ENCODE assay signal across 17 mouse cellular contexts in the genomic region with DNA sequence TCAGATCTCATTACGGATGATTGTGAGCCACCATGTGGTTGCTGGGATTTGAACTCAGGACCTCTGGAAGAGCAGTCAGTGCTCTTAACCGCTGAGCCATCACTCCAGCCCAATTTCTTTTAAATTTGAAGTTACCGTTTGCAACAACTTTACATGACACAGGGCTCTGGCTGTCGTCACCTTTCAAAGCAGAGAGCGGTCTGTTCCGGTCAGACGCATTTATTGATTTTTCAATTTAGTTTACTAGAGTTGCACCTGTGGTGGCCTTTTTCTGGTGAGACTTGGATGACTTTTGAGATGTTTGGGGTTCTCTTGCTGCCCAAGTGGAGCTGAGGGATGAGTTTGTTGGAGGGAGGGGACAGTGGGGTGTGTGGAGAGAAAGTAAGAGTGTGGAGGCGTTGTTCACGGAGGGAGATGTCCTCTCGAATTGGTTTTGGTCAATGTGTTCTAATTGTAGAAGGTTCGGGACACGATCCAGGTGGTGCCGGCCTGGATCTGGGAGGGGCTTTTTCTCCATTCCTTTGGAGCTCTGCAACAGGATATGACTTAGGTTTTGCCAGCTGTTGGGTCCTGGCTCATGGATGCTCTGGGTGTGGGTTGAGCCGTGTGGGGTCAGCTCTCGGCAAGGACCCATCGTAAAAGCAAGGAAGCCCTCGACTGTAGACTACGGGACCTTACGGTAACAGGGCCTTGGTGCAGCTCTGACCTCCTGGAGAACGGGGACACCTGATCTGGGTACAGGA. TPM values are rescaled to one million over a fixed set of nuclear protein-coding genes. Genes with fewer than 3 reads are reported as not detected.
DNase-seq lines count a peak whose midpoint lies in the region; ATAC-seq and TF ChIP-seq lines count a peak whose summit lies in the region.
"Had no signal": no experiment of that assay in that cellular context is flagged by ENCODE, and none has a peak within 500 bp of the region (broad histone marks: within the 10 kb centered on the region; RNA-seq: fewer than 3 reads in every experiment).

No protein-coding gene starts in this region.

- H3K36me3 ChIP-seq in hindbrain, postnatal 0 days (ENCODE audit: insufficient read depth, low read length) = no peaks in the 10 kb centered on the region
- no peaks in the 10 kb centered on the region for H3K36me3 ChIP-seq in hindbrain, embryonic 16.5 days (ENCODE audit: control insufficient read depth, insufficient read depth, low read length)
- no peaks in the 10 kb centered on the region for H3K36me3 ChIP-seq in intestine, embryonic 14.5 days (ENCODE audit: control insufficient read depth, insufficient read depth, low read length)
- no peaks in the 10 kb centered on the region for H3K36me3 ChIP-seq in intestine, embryonic 16.5 days (ENCODE audit: control insufficient read depth, insufficient read depth, low read length)
- H3K36me3 ChIP-seq: embryonic facial prominence, embryonic 13.5 days; forebrain, embryonic 12.5 days; heart, embryonic 12.5 days; hindbrain, embryonic 10.5 days had no signal

- DNase-seq in hindbrain, postnatal 0 days (ENCODE audit: low spot score) = no peak
- no peak for DNase-seq in intestine, embryonic 14.5 days (ENCODE audit: low spot score)
- DNase-seq in urinary bladder, postnatal 10 days (ENCODE audit: low spot score) = no peak
- DNase-seq in MN1 (ENCODE audit: low spot score) = no peak
- DNase-seq: cerebellum, adult 18-20 months; cerebellum, adult 9-11 months; cerebellum, postnatal 36 days; gastrocnemius, postnatal 14 days had no signal

- WGBS in hindbrain, postnatal 0 days = 94% methylated on average over 20 of the region's 20 CpGs
- 90% methylated on average over 20 of the region's 20 CpGs for WGBS in hindbrain, embryonic 16.5 days
- 83% methylated on average over 20 of the region's 20 CpGs for WGBS in intestine, embryonic 14.5 days
- 75% methylated on average over 20 of the region's 20 CpGs for WGBS in intestine, embryonic 16.5 days

- H3K9me3 ChIP-seq in hindbrain, postnatal 0 days (ENCODE audit: low read length) = no peaks in the 10 kb centered on the region
- H3K9me3 ChIP-seq in hindbrain, embryonic 16.5 days (ENCODE audit: control insufficient read depth, low read length) = no peaks in the 10 kb centered on the region
- no peaks in the 10 kb centered on the region for H3K9me3 ChIP-seq in intestine, embryonic 14.5 days (ENCODE audit: control insufficient read depth, low read length)
- H3K9me3 ChIP-seq in intestine, embryonic 16.5 days (ENCODE audit: control insufficient read depth, low read length) = no peaks in the 10 kb centered on the region
- H3K9me3 ChIP-seq: embryonic facial prominence, embryonic 13.5 days; forebrain, embryonic 12.5 days; G1E; heart, embryonic 12.5 days; hindbrain, embryonic 10.5 days had no signal

- no peak overlapping the region for H3K9ac ChIP-seq in hindbrain, postnatal 0 days (replicated peaks; ENCODE audit: low read length)
- H3K9ac ChIP-seq in hindbrain, embryonic 16.5 days (ENCODE audit: low read depth, low read length) = no peak overlapping the region
- no peak overlapping the region for H3K9ac ChIP-seq in intestine, embryonic 14.5 days (ENCODE audit: low read length)
- 0 out of 2 replicates have a peak overlapping the region, but pooled peaks have one; percentile 31 for H3K9ac ChIP-seq in intestine, embryonic 16.5 days (ENCODE audit: low read depth, low read length)
- H3K9ac ChIP-seq: embryonic facial prominence, embryonic 13.5 days; forebrain, embryonic 12.5 days; heart, embryonic 12.5 days; hindbrain, embryonic 14.5 days had no signal

- H3K4me2 ChIP-seq in hindbrain, postnatal 0 days (ENCODE audit: low read depth, low read length) = no peak overlapping the region
- no peak overlapping the region for H3K4me2 ChIP-seq in hindbrain, embryonic 16.5 days (ENCODE audit: low read length)
- no peak overlapping the region for H3K4me2 ChIP-seq in intestine, embryonic 14.5 days (ENCODE audit: low read length)
- peak overlapping the region; percentile 38 for H3K4me2 ChIP-seq in intestine, embryonic 16.5 days (ENCODE audit: low read depth, low read length)
- H3K4me2 ChIP-seq: embryonic facial prominence, embryonic 13.5 days; forebrain, embryonic 12.5 days; heart, embryonic 12.5 days; hindbrain, embryonic 14.5 days had no signal

- H3K4me3 ChIP-seq in hindbrain, postnatal 0 days (ENCODE audit: low read length) = no peak overlapping the region
- H3K4me3 ChIP-seq in hindbrain, embryonic 16.5 days (ENCODE audit: low read length) = no peak overlapping the region
- no peak overlapping the region for H3K4me3 ChIP-seq in intestine, embryonic 14.5 days (ENCODE audit: low read depth, low read length)
- H3K4me3 ChIP-seq in intestine, embryonic 16.5 days (ENCODE audit: low read length) = peak overlapping the region; percentile 24
- H3K4me3 ChIP-seq: embryonic facial prominence, embryonic 13.5 days; forebrain, embryonic 12.5 days; heart, embryonic 12.5 days; hindbrain, embryonic 10.5 days had no signal

- ATAC-seq in hindbrain, postnatal 0 days = 0 out of 2 replicates have a peak, but pooled peaks have one; percentile 13
- ATAC-seq in hindbrain, embryonic 16.5 days = no peak
- ATAC-seq in intestine, embryonic 14.5 days (replicated peaks; ENCODE audit: low FRiP score, low TSS enrichment, low read depth) = 0 out of 2 replicates have a peak, but pooled peaks have one; percentile 20
- ATAC-seq in intestine, embryonic 16.5 days = no peak
- ATAC-seq: forebrain, embryonic 16.5 days had no signal

- no peaks in the 10 kb centered on the region for H3K27me3 ChIP-seq in hindbrain, postnatal 0 days (ENCODE audit: insufficient read depth, low read length)
- H3K27me3 ChIP-seq in hindbrain, embryonic 16.5 days (replicated peaks; ENCODE audit: control insufficient read depth, insufficient read depth, low read length) = no peaks in the 10 kb centered on the region
- H3K27me3 ChIP-seq in intestine, embryonic 14.5 days (replicated peaks; ENCODE audit: control insufficient read depth, insufficient read depth, low read length) = no peaks in the 10 kb centered on the region
- no peaks in the 10 kb centered on the region for H3K27me3 ChIP-seq in intestine, embryonic 16.5 days (replicated peaks; ENCODE audit: control insufficient read depth, insufficient read depth, low read length)
- H3K27me3 ChIP-seq: embryonic facial prominence, embryonic 13.5 days; forebrain, embryonic 12.5 days; heart, embryonic 12.5 days had no signal

- no peak for TF ChIP-seq CTCF in hindbrain, postnatal 0 days (IDR thresholded peaks at IDR 0.05; ENCODE audit: low read depth)

- H3K27ac ChIP-seq in hindbrain, postnatal 0 days = no peak overlapping the region
- H3K27ac ChIP-seq in hindbrain, embryonic 16.5 days (ENCODE audit: low read depth, low read length) = no peak overlapping the region
- H3K27ac ChIP-seq in intestine, embryonic 14.5 days (ENCODE audit: low read depth) = no peak overlapping the region
- peak overlapping the region; percentile 38 for H3K27ac ChIP-seq in intestine, embryonic 16.5 days (ENCODE audit: low read length)
- H3K27ac ChIP-seq: embryonic facial prominence, embryonic 13.5 days; forebrain, embryonic 12.5 days; hindbrain, embryonic 14.5 days had no signal

- H3K4me1 ChIP-seq in hindbrain, postnatal 0 days (ENCODE audit: insufficient read depth, low read length) = peaks cover 6% of the 10 kb centered on the region; the same call in 1 of the 2 replicates
- H3K4me1 ChIP-seq in hindbrain, embryonic 16.5 days (ENCODE audit: control insufficient read depth, insufficient read depth, low read depth, low read length) = peaks cover 9% of the 10 kb centered on the region
- H3K4me1 ChIP-seq in intestine, embryonic 14.5 days (replicated peaks; ENCODE audit: control insufficient read depth, insufficient read depth, low read length) = peaks cover 20% of the 10 kb centered on the region
- H3K4me1 ChIP-seq in intestine, embryonic 16.5 days (ENCODE audit: control insufficient read depth, insufficient read depth, low read length) = peaks cover 64% of the 10 kb centered on the region

RNA-seq across cellular contexts. Expression of gene Gramd4, which starts 18.0 kb away (rescaled TPM):
- 36.2 and 40.9 TPM in 2 replicates for total RNA-seq in hindbrain, postnatal 0 days (2014; rRNA removed)
- 18.6 and 19.0 TPM in 2 replicates for polyA plus RNA-seq in hindbrain, postnatal 0 days (2015; fragmentation: Nextera tagmentation; extraction: Ambion mirVana)
- 18.4 and 30.4 TPM in 2 replicates for polyA plus RNA-seq in hindbrain, embryonic 16.5 days (2015; fragmentation: Nextera tagmentation; extraction: Ambion mirVana)
- polyA plus RNA-seq in intestine, embryonic 14.5 days (2014; fragmentation: Nextera tagmentation; extraction: Ambion mirVana) = 6.0 and 8.1 TPM in 2 replicates
- polyA plus RNA-seq in intestine, embryonic 16.5 days (2015; fragmentation: Nextera tagmentation; extraction: Ambion mirVana) = 9.1 and 9.5 TPM in 2 replicates

RNA-seq across cellular contexts. Expression of gene Celsr1, which starts 41.9 kb away (rescaled TPM):
- 16.4 and 19.4 TPM in 2 replicates for total RNA-seq in hindbrain, postnatal 0 days (2014; rRNA removed)
- polyA plus RNA-seq in hindbrain, postnatal 0 days (2015; fragmentation: Nextera tagmentation; extraction: Ambion mirVana) = 0.98 and 0.99 TPM in 2 replicates
- 0.76 and 1.2 TPM in 2 replicates for polyA plus RNA-seq in hindbrain, embryonic 16.5 days (2015; fragmentation: Nextera tagmentation; extraction: Ambion mirVana)
- polyA plus RNA-seq in intestine, embryonic 14.5 days (2014; fragmentation: Nextera tagmentation; extraction: Ambion mirVana) = 1.3 and 2.2 TPM in 2 replicates
- polyA plus RNA-seq in intestine, embryonic 16.5 days (2015; fragmentation: Nextera tagmentation; extraction: Ambion mirVana) = 0.51 and 0.70 TPM in 2 replicates

Comparison
In these comparisons a context has a peak if more than half of its experiments do, and no peak if none do; other contexts are left out.
1. ATAC-seq: peak in hindbrain, postnatal 0 days (single experiment) and intestine, embryonic 14.5 days (single experiment); none in hindbrain, embryonic 16.5 days (single experiment) and intestine, embryonic 16.5 days (single experiment).